Mouse (Mus musculus) stomach, postnatal 0 days (tissue): ENCODE results near the gene Kif7.

ENCODE experiments used
- CTCF ChIP-seq: IDR thresholded peaks from 2 replicates; pipeline ENCODE4 v1.5.1; 2016; ENCODE audit warnings: antibody characterized with exemption, low read depth, mild to moderate bottlenecking, moderate library complexity
- EP300 ChIP-seq: optimal IDR thresholded peaks from 2 replicates; pipeline ENCODE3; 2016; ENCODE audit warnings: antibody characterized with exemption

DNA sequence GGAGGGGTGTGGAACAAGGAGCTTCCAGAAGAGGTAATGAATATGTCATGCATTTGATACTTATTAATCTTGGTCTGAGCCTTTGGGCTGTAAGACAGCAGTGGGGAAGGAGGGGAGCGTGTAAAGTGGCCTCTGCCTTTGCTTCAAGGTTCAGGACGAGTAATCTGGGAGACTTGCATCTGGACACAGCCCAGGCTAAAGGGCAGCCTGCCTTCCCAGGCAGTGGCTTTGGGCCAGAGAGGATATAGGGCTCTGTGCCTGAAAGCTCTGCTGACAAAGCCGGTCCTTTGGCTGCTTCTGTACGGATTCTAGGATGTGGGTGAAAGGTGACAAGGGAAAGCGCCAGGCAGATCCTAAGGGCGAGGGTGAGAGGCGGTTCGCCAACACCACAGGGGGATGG, 19.0 kb upstream of the Kif7 start:
- TF ChIP-seq CTCF, result no peak
- no peak for TF ChIP-seq EP300
